Mouse (Mus musculus): Measurements from ENCODE around the gene Ddx54.

Ddx54 gene

GRCm38 (mm10) chr5:120645851-120646250 lies 33.3 kb downstream of the Ddx54 start:
- WGBS = 35% methylated on average over 6 of the region's 6 CpGs

GRCm38 (mm10) chr5:120647361-120647760 lies 34.8 kb downstream of the Ddx54 start:
- WGBS = 84% methylated on average over 4 of the region's 4 CpGs

GRCm38 (mm10) chr5:120647814-120648491 lies 35.4 kb downstream of the Ddx54 start:
- 22% methylated on average over 12 of the region's 12 CpGs for WGBS

GRCm38 (mm10) chr5:120648569-120649373 lies 36.2 kb downstream of the Ddx54 start, which contains the start of gene Rasal1:
Gene Rasal1, plus strand, starts transcription at chr5:120648812.
- WGBS = 1% methylated on average over 51 of the region's 53 CpGs

GRCm38 (mm10) chr5:120649374-120649933 lies 36.9 kb downstream of the Ddx54 start:
- 3% methylated on average over 21 of the region's 21 CpGs for WGBS

- 20% methylated on average over 13 of the region's 13 CpGs for WGBS
These were observed 37.4 kb downstream of the Ddx54 start for GRCm38 (mm10) chr5:120649938-120650337.

- WGBS = 72% methylated on average over 5 of the region's 5 CpGs
These were observed 38.7 kb downstream of the Ddx54 start for GRCm38 (mm10) chr5:120651230-120651629.

GRCm38 (mm10) chr5:120652915-120653701 lies 40.6 kb downstream of the Ddx54 start:
- WGBS = 40% methylated on average over 28 of the region's 28 CpGs

GRCm38 (mm10) chr5:120653873-120654272 lies 41.3 kb downstream of the Ddx54 start:
- 58% methylated on average over 2 of the region's 2 CpGs for WGBS

GRCm38 (mm10) chr5:120656281-120656751 lies 43.8 kb downstream of the Ddx54 start:
- 43% methylated on average over 12 of the region's 12 CpGs for WGBS

- 25% methylated on average over 5 of the region's 5 CpGs for WGBS
These were observed 48.3 kb downstream of the Ddx54 start for GRCm38 (mm10) chr5:120660816-120661215.

GRCm38 (mm10) chr5:120664888-120665287 lies 52.3 kb downstream of the Ddx54 start:
- 54% methylated on average over 2 of the region's 2 CpGs for WGBS

- WGBS = 61% methylated on average over 7 of the region's 7 CpGs
These were observed 56.2 kb downstream of the Ddx54 start for GRCm38 (mm10) chr5:120668761-120669160.

- 94% methylated on average over 7 of the region's 7 CpGs for WGBS
These were observed 57.6 kb downstream of the Ddx54 start for GRCm38 (mm10) chr5:120670132-120670531.

GRCm38 (mm10) chr5:120671865-120672264 lies 59.3 kb downstream of the Ddx54 start:
- whole genome bisulfite sequencing = 88% methylated on average over 3 of the region's 3 CpGs

GRCm38 (mm10) chr5:120673626-120674025 lies 61.1 kb downstream of the Ddx54 start:
- WGBS = 6% methylated on average over 12 of the region's 12 CpGs

- 27% methylated on average over 21 of the region's 21 CpGs for WGBS
These were observed 61.9 kb downstream of the Ddx54 start for GRCm38 (mm10) chr5:120674229-120675145.

GRCm38 (mm10) chr5:120677516-120677915 lies 65.0 kb downstream of the Ddx54 start:
- 43% methylated on average over 2 of the region's 2 CpGs for WGBS
